Mouse (Mus musculus): ENCODE measurements at regions not wholly inside any gene's neighbourhood (a gene's known extent, or its start where the extent isn't known, plus 50 kb on each side); places are given as distances from the start of the nearest gene placed in this dataset.

DNA sequence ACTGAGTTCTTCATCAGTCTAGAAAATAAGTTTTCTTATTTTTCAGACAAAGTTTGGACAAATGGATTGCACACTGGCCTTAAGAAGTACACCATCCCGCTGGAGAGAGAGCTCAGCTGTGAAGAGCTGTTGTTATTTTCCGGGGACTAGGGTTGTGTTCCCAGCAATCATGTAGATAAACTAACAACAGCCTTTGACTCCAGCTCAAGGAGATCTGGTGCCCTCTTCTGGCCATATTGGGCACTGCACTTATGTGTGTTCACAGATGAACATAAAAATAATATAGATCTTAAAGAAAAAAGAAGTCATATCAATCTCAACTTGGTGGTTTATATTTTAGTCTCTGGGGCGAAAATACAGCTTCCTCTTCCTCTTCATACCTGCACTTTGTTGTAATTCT is 633.0 kb downstream of the Dok5 start:
- no peak for ATAC-seq (ENCODE audit: insufficient number of reproducible peaks, insufficient read depth, low FRiP score, low read depth)
- Histone ChIP-seq H3K27ac (replicated peaks in 1 of 2; ENCODE audit: control insufficient read depth in 1 of 2, insufficient read depth in 1 of 2, low read depth in 2 of 2, low read length in 2 of 2) (no peak overlapping the region), H3K9me3 (ENCODE audit: control insufficient read depth, low read length) (peaks cover 6% of the 10 kb centered on the region), H3K9ac (ENCODE audit: low read length) (no peak overlapping the region), H3K4me1 (ENCODE audit: control insufficient read depth in 2 of 2, insufficient read depth in 2 of 2, low read length in 2 of 2) (no peaks in the 10 kb centered on the region), H3K4me3 (ENCODE audit: control insufficient read depth in 1 of 2, insufficient read depth in 1 of 2, low read depth in 1 of 2, low read length in 2 of 2) (no peak overlapping the region), H3K36me3 (ENCODE audit: control insufficient read depth, insufficient read depth, low read length) (no peaks in the 10 kb centered on the region), H3K27me3 (ENCODE audit: control insufficient read depth, insufficient read depth, low read length) (no peaks in the 10 kb centered on the region), H3K4me2 (ENCODE audit: low read length) (no peak overlapping the region)
- WGBS: 85% methylated on average over 3 of the region's 3 CpGs

DNA sequence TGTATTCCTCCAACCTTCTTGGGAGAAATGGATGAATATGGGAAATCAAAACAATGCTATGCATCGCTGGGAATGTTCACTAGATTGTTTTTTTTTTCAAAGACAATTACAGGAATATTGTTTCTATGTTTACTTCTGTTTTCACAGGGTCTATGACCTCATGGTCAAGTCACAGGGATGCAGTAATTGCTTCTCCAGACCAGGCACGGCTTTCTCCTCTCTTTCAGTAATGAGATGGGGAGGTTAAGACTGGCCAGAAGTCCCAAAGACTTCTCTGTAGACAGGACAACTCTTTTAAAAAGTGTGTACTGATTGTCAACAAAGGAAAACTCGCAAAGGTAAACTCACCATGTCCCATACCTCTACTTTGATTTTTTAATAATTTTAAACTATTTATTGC is 631.8 kb downstream of the Dok5 start:
- no peak overlapping the region for H3K9ac ChIP-seq (ENCODE audit: low read length)
- no peak for ATAC-seq (ENCODE audit: insufficient number of reproducible peaks, insufficient read depth, low FRiP score, low read depth)
- peaks cover 6% of the 10 kb centered on the region for H3K9me3 ChIP-seq (ENCODE audit: control insufficient read depth, low read length)
- H3K27me3 ChIP-seq (ENCODE audit: control insufficient read depth, insufficient read depth, low read length): no peaks in the 10 kb centered on the region
- no peaks in the 10 kb centered on the region for H3K36me3 ChIP-seq (ENCODE audit: control insufficient read depth, insufficient read depth, low read length)
- no peak overlapping the region for H3K4me2 ChIP-seq (ENCODE audit: low read length)
- no peaks in the 10 kb centered on the region for H3K4me1 ChIP-seq (ENCODE audit: control insufficient read depth in 2 of 2, insufficient read depth in 2 of 2, low read length in 2 of 2)
- H3K27ac ChIP-seq (replicated peaks in 1 of 2; ENCODE audit: control insufficient read depth in 1 of 2, insufficient read depth in 1 of 2, low read depth in 2 of 2, low read length in 2 of 2): no peak overlapping the region
- 78% methylated on average over 3 of the region's 3 CpGs for WGBS
- H3K4me3 ChIP-seq (ENCODE audit: control insufficient read depth in 1 of 2, insufficient read depth in 1 of 2, low read depth in 1 of 2, low read length in 2 of 2): no peak overlapping the region

- Histone ChIP-seq H3K36me3 (ENCODE audit: control insufficient read depth, insufficient read depth, low read length) (no peaks in the 10 kb centered on the region), H3K4me1 (ENCODE audit: control insufficient read depth in 2 of 2, insufficient read depth in 2 of 2, low read length in 2 of 2) (no peaks in the 10 kb centered on the region), H3K9ac (ENCODE audit: low read length) (no peak overlapping the region), H3K4me2 (ENCODE audit: low read length) (no peak overlapping the region), H3K4me3 (ENCODE audit: control insufficient read depth in 1 of 2, insufficient read depth in 1 of 2, low read depth in 1 of 2, low read length in 2 of 2) (no peak overlapping the region), H3K27me3 (ENCODE audit: control insufficient read depth, insufficient read depth, low read length) (no peaks in the 10 kb centered on the region), H3K9me3 (ENCODE audit: control insufficient read depth, low read length) (peaks cover 5% of the 10 kb centered on the region; the same call in 1 of the 2 replicates), H3K27ac (replicated peaks in 1 of 2; ENCODE audit: control insufficient read depth in 1 of 2, insufficient read depth in 1 of 2, low read depth in 2 of 2, low read length in 2 of 2) (no peak overlapping the region)
- ATAC-seq (ENCODE audit: insufficient number of reproducible peaks, insufficient read depth, low FRiP score, low read depth): no peak
- 58% methylated on average over 8 of the region's 8 CpGs for WGBS
Measured at GRCm38 (mm10) chr2:171358071-171358760, 626.6 kb downstream of the Dok5 start.

GRCm38 (mm10) chr2:171348156-171348555 is 616.5 kb downstream of the Dok5 start:
- H3K36me3 ChIP-seq (ENCODE audit: control insufficient read depth, insufficient read depth, low read length): no peaks in the 10 kb centered on the region
- WGBS: 85% methylated on average over 2 of the region's 2 CpGs
- H3K27ac ChIP-seq (replicated peaks in 1 of 2; ENCODE audit: control insufficient read depth in 1 of 2, insufficient read depth in 1 of 2, low read depth in 2 of 2, low read length in 2 of 2): no peak overlapping the region
- H3K4me3 ChIP-seq (ENCODE audit: control insufficient read depth in 1 of 2, insufficient read depth in 1 of 2, low read depth in 1 of 2, low read length in 2 of 2): no peak overlapping the region
- H3K4me1 ChIP-seq (ENCODE audit: control insufficient read depth in 2 of 2, insufficient read depth in 2 of 2, low read length in 2 of 2): no peaks in the 10 kb centered on the region
- no peak for ATAC-seq (ENCODE audit: insufficient number of reproducible peaks, insufficient read depth, low FRiP score, low read depth)
- H3K9me3 ChIP-seq (ENCODE audit: control insufficient read depth, low read length): no peaks in the 10 kb centered on the region
- no peak overlapping the region for H3K4me2 ChIP-seq (ENCODE audit: low read length)
- no peaks in the 10 kb centered on the region for H3K27me3 ChIP-seq (ENCODE audit: control insufficient read depth, insufficient read depth, low read length)
- H3K9ac ChIP-seq (ENCODE audit: low read length): no peak overlapping the region

GRCm38 (mm10) chr2:171333816-171334757 is 602.5 kb downstream of the Dok5 start:
- no peak overlapping the region for H3K4me3 ChIP-seq (ENCODE audit: control insufficient read depth in 1 of 2, insufficient read depth in 1 of 2, low read depth in 1 of 2, low read length in 2 of 2)
- no peak overlapping the region for H3K9ac ChIP-seq (ENCODE audit: low read length)
- no peaks in the 10 kb centered on the region for H3K36me3 ChIP-seq (ENCODE audit: control insufficient read depth, insufficient read depth, low read length)
- peaks cover 3% of the 10 kb centered on the region; the same call in 1 of the 2 replicates for H3K9me3 ChIP-seq (ENCODE audit: control insufficient read depth, low read length)
- no peak for ATAC-seq (ENCODE audit: insufficient number of reproducible peaks, insufficient read depth, low FRiP score, low read depth)
- no peaks in the 10 kb centered on the region for H3K27me3 ChIP-seq (ENCODE audit: control insufficient read depth, insufficient read depth, low read length)
- H3K4me2 ChIP-seq (ENCODE audit: low read length): no peak overlapping the region
- peaks cover 0 to 2% of the 10 kb centered on the region in 2 experiments; a peak in 1 of 4 replicates for H3K4me1 ChIP-seq (ENCODE audit: control insufficient read depth in 2 of 2, insufficient read depth in 2 of 2, low read length in 2 of 2)
- H3K27ac ChIP-seq (replicated peaks in 1 of 2; ENCODE audit: control insufficient read depth in 1 of 2, insufficient read depth in 1 of 2, low read depth in 2 of 2, low read length in 2 of 2): no peak overlapping the region
- WGBS: 69% methylated on average over 14 of the region's 14 CpGs

- no peaks in the 10 kb centered on the region for H3K27me3 ChIP-seq (ENCODE audit: control insufficient read depth, insufficient read depth, low read length)
- peaks cover 0 to 2% of the 10 kb centered on the region in 2 experiments; a peak in 1 of 4 replicates for H3K4me1 ChIP-seq (ENCODE audit: control insufficient read depth in 2 of 2, insufficient read depth in 2 of 2, low read length in 2 of 2)
- no peaks in the 10 kb centered on the region for H3K36me3 ChIP-seq (ENCODE audit: control insufficient read depth, insufficient read depth, low read length)
- H3K27ac ChIP-seq (replicated peaks in 1 of 2; ENCODE audit: control insufficient read depth in 1 of 2, insufficient read depth in 1 of 2, low read depth in 2 of 2, low read length in 2 of 2): no peak overlapping the region
- no peak for ATAC-seq (ENCODE audit: insufficient number of reproducible peaks, insufficient read depth, low FRiP score, low read depth)
- H3K4me2 ChIP-seq (ENCODE audit: low read length): no peak overlapping the region
- no peak overlapping the region for H3K4me3 ChIP-seq (ENCODE audit: control insufficient read depth in 1 of 2, insufficient read depth in 1 of 2, low read depth in 1 of 2, low read length in 2 of 2)
- 86% methylated on average over 8 of the region's 8 CpGs for WGBS
- peaks cover 3% of the 10 kb centered on the region; the same call in 1 of the 2 replicates for H3K9me3 ChIP-seq (ENCODE audit: control insufficient read depth, low read length)
- no peak overlapping the region for H3K9ac ChIP-seq (ENCODE audit: low read length)
Measured at GRCm38 (mm10) chr2:171332826-171333225, 601.2 kb downstream of the Dok5 start.

- Histone ChIP-seq H3K36me3 (ENCODE audit: control insufficient read depth, insufficient read depth, low read length) (no peaks in the 10 kb centered on the region), H3K9ac (ENCODE audit: low read length) (no peak overlapping the region), H3K4me1 (ENCODE audit: control insufficient read depth in 2 of 2, insufficient read depth in 2 of 2, low read length in 2 of 2) (peaks cover 0 to 2% of the 10 kb centered on the region in 2 experiments; a peak in 1 of 4 replicates), H3K27me3 (ENCODE audit: control insufficient read depth, insufficient read depth, low read length) (no peaks in the 10 kb centered on the region), H3K27ac (replicated peaks in 1 of 2; ENCODE audit: control insufficient read depth in 1 of 2, insufficient read depth in 1 of 2, low read depth in 2 of 2, low read length in 2 of 2) (no peak overlapping the region), H3K4me2 (ENCODE audit: low read length) (no peak overlapping the region), H3K9me3 (ENCODE audit: control insufficient read depth, low read length) (peaks cover 3% of the 10 kb centered on the region; the same call in 1 of the 2 replicates), H3K4me3 (ENCODE audit: control insufficient read depth in 1 of 2, insufficient read depth in 1 of 2, low read depth in 1 of 2, low read length in 2 of 2) (no peak overlapping the region)
- no peak for ATAC-seq (ENCODE audit: insufficient number of reproducible peaks, insufficient read depth, low FRiP score, low read depth)
- WGBS: 94% methylated on average over 3 of the region's 3 CpGs
Measured at GRCm38 (mm10) chr2:171331529-171331928, 599.9 kb downstream of the Dok5 start.

Measured in heart, embryonic 14.5 days (tissue).